Mouse (Mus musculus): ENCODE measurements around the gene Sumf2.

- no peak for TF ChIP-seq POLR2A (IDR thresholded peaks at IDR 0.05; ENCODE audit: low read depth, low read length)
- peak; percentile 10 to 48; a peak in 2 of 4 replicates for TF ChIP-seq CTCF (conservative IDR thresholded peaks at IDR 0.05 in 1 of 2, IDR thresholded peaks at IDR 0.05 in 1 of 2; ENCODE audit: low read depth in 2 of 2, low read length in 2 of 2)
- no peak for TF ChIP-seq NRF1 (IDR thresholded peaks at IDR 0.05; ENCODE audit: low read depth, low read length)
- no peak for TF ChIP-seq UBTF (IDR thresholded peaks at IDR 0.05; ENCODE audit: low read depth, low read length)
- TF ChIP-seq MXI1 (IDR thresholded peaks at IDR 0.05; ENCODE audit: low read depth, low read length): no peak
- no peak for TF ChIP-seq CHD1 (IDR thresholded peaks at IDR 0.05; ENCODE audit: low read depth, low read length)
- TF ChIP-seq IRF4 (IDR thresholded peaks at IDR 0.05; ENCODE audit: low read depth, low read length): no peak
- TF ChIP-seq ZNF384 (IDR thresholded peaks at IDR 0.05; ENCODE audit: low read depth, low read length): no peak
- TF ChIP-seq MAFK (IDR thresholded peaks at IDR 0.05; ENCODE audit: insufficient replicate concordance, low read length): no peak
- TF ChIP-seq POLR2AphosphoS2 (IDR thresholded peaks at IDR 0.05; ENCODE audit: low read depth, low read length): no peak
These were observed 17.7 kb downstream of the Sumf2 start for GRCm38 (mm10) chr5:129864467-129864866.
